Mouse (Mus musculus): ENCODE results near the gene Rpl13a.

DNA sequence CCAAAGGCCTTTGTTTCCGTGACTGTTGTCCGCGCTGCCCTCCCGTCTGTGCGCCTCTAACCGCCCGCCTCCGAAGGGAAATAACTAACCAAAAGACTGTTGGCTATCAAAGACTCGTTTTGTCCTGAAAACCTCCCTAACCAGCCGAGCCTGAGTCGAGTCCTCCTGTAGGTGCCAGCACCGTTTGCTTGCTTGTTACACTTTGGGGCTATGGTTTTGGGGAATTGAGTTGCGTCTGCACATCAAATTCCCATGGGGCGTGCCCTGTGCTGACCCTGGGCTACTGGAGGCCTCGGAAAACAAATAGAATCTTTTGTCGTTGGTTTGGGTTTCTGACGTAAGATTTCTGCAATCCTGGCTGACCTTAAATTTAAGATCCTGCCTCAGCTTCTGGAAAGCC, 757 bp upstream of the Rpl13a start:
- TF ChIP-seq CTCF (IDR thresholded peaks at IDR 0.05; ENCODE audit: low read depth, low read length) (no peak), EP300 (IDR thresholded peaks at IDR 0.05; ENCODE audit: insufficient read depth, low read depth, low read length) (no peak)
